Comparison of ENCODE assay signal across 12 mouse cellular contexts in genomic region chr4:42879829-42880676, GRCm38 (mm10). TPM values are rescaled to one million over a fixed set of nuclear protein-coding genes. Genes with fewer than 3 reads are reported as not detected.
DNase-seq lines count a peak whose midpoint lies in the region; ATAC-seq lines count a peak whose summit lies in the region.
"Had no signal": no experiment of that assay in that cellular context is flagged by ENCODE, and none has a peak within 500 bp of the region (broad histone marks: within the 10 kb centered on the region; RNA-seq: fewer than 3 reads in every experiment).

No protein-coding gene starts in this region.

- no peaks in the 10 kb centered on the region for H3K4me1 ChIP-seq in midbrain, embryonic 11.5 days (ENCODE audit: control insufficient read depth, insufficient read depth, low read length)
- H3K4me1 ChIP-seq in midbrain, embryonic 13.5 days (replicated peaks): no peaks in the 10 kb centered on the region
- peaks cover 64% of the 10 kb centered on the region for H3K4me1 ChIP-seq in liver, embryonic 12.5 days

- no peaks in the 10 kb centered on the region for H3K9me3 ChIP-seq in midbrain, embryonic 11.5 days (ENCODE audit: control insufficient read depth, low read length)
- H3K9me3 ChIP-seq in midbrain, embryonic 13.5 days: no peaks in the 10 kb centered on the region
- H3K9me3 ChIP-seq in liver, embryonic 12.5 days (replicated peaks): no peaks in the 10 kb centered on the region

- no peak overlapping the region for H3K4me3 ChIP-seq in midbrain, embryonic 11.5 days (ENCODE audit: low read depth, low read length)
- no peak overlapping the region for H3K4me3 ChIP-seq in midbrain, embryonic 13.5 days (replicated peaks)
- H3K4me3 ChIP-seq in liver, embryonic 12.5 days: peak overlapping the region; percentile 59
- H3K4me3 ChIP-seq: heart, adult 2 months had no signal

- H3K27ac ChIP-seq in midbrain, embryonic 11.5 days (ENCODE audit: low read depth, low read length): no peak overlapping the region
- H3K27ac ChIP-seq in midbrain, embryonic 13.5 days: no peak overlapping the region
- peak overlapping the region; percentile 92 for H3K27ac ChIP-seq in liver, embryonic 12.5 days
- H3K27ac ChIP-seq: heart, adult 2 months had no signal

- DNase-seq in midbrain, embryonic 11.5 days (ENCODE audit: low spot score, missing footprints): peak; percentile 85
- DNase-seq in c-Kit-negative CD71-positive TER-119-positive erythroid progenitor cells, embryonic 14.5 days (ENCODE audit: low read depth, low spot score): peak; percentile 40
- peak; percentile 70 to 76 for DNase-seq in spleen, postnatal 4 days (ENCODE audit: low spot score in 2 of 2)
- DNase-seq in kidney, postnatal 36 days: no peak
- no peak for DNase-seq in layer of hippocampus, adult 9-11 months
- DNase-seq: cerebellum, adult 18-20 months; heart, adult 2 months; kidney, postnatal 10 days; lung, embryonic 14.5 days; thymus, postnatal 14 days had no signal

- H3K9ac ChIP-seq in midbrain, embryonic 11.5 days (ENCODE audit: low read length): no peak overlapping the region
- no peak overlapping the region for H3K9ac ChIP-seq in midbrain, embryonic 13.5 days (replicated peaks)
- H3K9ac ChIP-seq in liver, embryonic 12.5 days: peak overlapping the region; percentile 74
- H3K9ac ChIP-seq: lung, embryonic 14.5 days had no signal

- H3K4me2 ChIP-seq in midbrain, embryonic 11.5 days: no peak overlapping the region
- H3K4me2 ChIP-seq in midbrain, embryonic 13.5 days (replicated peaks): no peak overlapping the region
- peak overlapping the region; percentile 62 for H3K4me2 ChIP-seq in liver, embryonic 12.5 days
- H3K4me2 ChIP-seq: lung, embryonic 14.5 days had no signal

- H3K27me3 ChIP-seq in midbrain, embryonic 11.5 days (ENCODE audit: control insufficient read depth, insufficient read depth, low read length): no peaks in the 10 kb centered on the region
- no peaks in the 10 kb centered on the region for H3K27me3 ChIP-seq in midbrain, embryonic 13.5 days
- H3K27me3 ChIP-seq in liver, embryonic 12.5 days (replicated peaks): no peaks in the 10 kb centered on the region

- 85% methylated on average over 16 of the region's 16 CpGs for WGBS in midbrain, embryonic 11.5 days
- 81% methylated on average over 16 of the region's 16 CpGs for WGBS in midbrain, embryonic 13.5 days
- 28% methylated on average over 16 of the region's 16 CpGs for WGBS in liver, embryonic 12.5 days (ENCODE audit: insufficient replicate concordance)

- ATAC-seq in midbrain, embryonic 11.5 days (ENCODE audit: low FRiP score): no peak
- no peak for ATAC-seq in midbrain, embryonic 13.5 days
- peak; percentile 99 for ATAC-seq in liver, embryonic 12.5 days

- no peaks in the 10 kb centered on the region for H3K36me3 ChIP-seq in midbrain, embryonic 11.5 days (ENCODE audit: control insufficient read depth, insufficient read depth, low read length)
- no peaks in the 10 kb centered on the region for H3K36me3 ChIP-seq in midbrain, embryonic 13.5 days
- 0 out of 2 replicates have a peak, but pooled peaks cover 4% of the 10 kb centered on the region for H3K36me3 ChIP-seq in liver, embryonic 12.5 days

RNA-seq across cellular contexts. Expression of gene Fam205c, which starts 6.0 kb away (rescaled TPM):
- 0.40 and 0.87 TPM in 2 replicates for polyA plus RNA-seq in midbrain, embryonic 11.5 days (2014; fragmentation: Nextera tagmentation; extraction: Ambion mirVana)
- 1.2 and 1.7 TPM in 2 replicates for polyA plus RNA-seq in midbrain, embryonic 13.5 days (2015; fragmentation: Nextera tagmentation; extraction: Ambion mirVana)
- polyA plus RNA-seq in liver, embryonic 12.5 days (2016; fragmentation: Nextera tagmentation; extraction: Ambion mirVana): 0.24 and 0.33 TPM in 2 replicates

RNA-seq across cellular contexts. Expression of gene Gm12394, which starts 23.5 kb away (rescaled TPM):
- polyA plus RNA-seq in midbrain, embryonic 11.5 days (2014; fragmentation: Nextera tagmentation; extraction: Ambion mirVana): 0.57 and 0.66 TPM in 2 replicates
- 0.35 and 0.43 TPM in 2 replicates for polyA plus RNA-seq in midbrain, embryonic 13.5 days (2015; fragmentation: Nextera tagmentation; extraction: Ambion mirVana)
- 0.05 and 0.07 TPM in 2 replicates for polyA plus RNA-seq in liver, embryonic 12.5 days (2016; fragmentation: Nextera tagmentation; extraction: Ambion mirVana)

RNA-seq across cellular contexts. Expression of gene Fam205a1, which starts 26.4 kb away (rescaled TPM):
- 0.05 and 0.11 TPM in 2 replicates for polyA plus RNA-seq in midbrain, embryonic 11.5 days (2014; fragmentation: Nextera tagmentation; extraction: Ambion mirVana)
- polyA plus RNA-seq in midbrain, embryonic 13.5 days (2015; fragmentation: Nextera tagmentation; extraction: Ambion mirVana): 0.08 TPM in 1 of 2 replicates, not detected in the other
- 0.15 and 0.18 TPM in 2 replicates for polyA plus RNA-seq in liver, embryonic 12.5 days (2016; fragmentation: Nextera tagmentation; extraction: Ambion mirVana)
- polyA plus RNA-seq: heart, adult 2 months had no signal

RNA-seq across cellular contexts. Expression of gene Phf24, which starts 36.4 kb away (rescaled TPM):
- 2.2 and 2.9 TPM in 2 replicates for polyA plus RNA-seq in midbrain, embryonic 11.5 days (2014; fragmentation: Nextera tagmentation; extraction: Ambion mirVana)
- 14.8 and 15.2 TPM in 2 replicates for polyA plus RNA-seq in midbrain, embryonic 13.5 days (2015; fragmentation: Nextera tagmentation; extraction: Ambion mirVana)
- 0.18 and 0.26 TPM in 2 replicates for polyA plus RNA-seq in liver, embryonic 12.5 days (2016; fragmentation: Nextera tagmentation; extraction: Ambion mirVana)

Comparison
In these comparisons a context has a peak if more than half of its experiments do, and no peak if none do; other contexts are left out.
1. DNase-seq: peak in midbrain, embryonic 11.5 days (single experiment), c-Kit-negative CD71-positive TER-119-positive erythroid progenitor cells, embryonic 14.5 days (single experiment) and spleen, postnatal 4 days (2 of 2); none in kidney, postnatal 36 days (0 of 2) and layer of hippocampus, adult 9-11 months (single experiment).